Mouse (Mus musculus) heart, postnatal 0 days (tissue): ENCODE results near the gene Gnb1. TPM values are rescaled to one million over a fixed set of nuclear protein-coding genes. Genes with fewer than 3 reads are reported as not detected.

ENCODE experiments used
- ATAC-seq: fragments of 200-750 bp; cut with Nextera tagmentation; 2 replicates; pipeline ENCODE4 v1.8.0; 2017; ENCODE audit warnings: low read depth, moderate number of reproducible peaks, moderate library complexity; ENCODE audit not compliant: insufficient read depth
- DNase-seq: peaks from one replicate; pipeline ENCODE4 v3.0.0-alpha.2; 2016; ENCODE audit warnings: low spot score
- H3K27ac ChIP-seq: fragments of 300-500 bp; sonication (generic); 2 replicates; pipeline ENCODE4 v1.5.1; 2014; ENCODE audit warnings: low read depth, mild to moderate bottlenecking
- H3K27me3 ChIP-seq: fragments of 300-500 bp; sonication (generic); 2 replicates; pipeline ENCODE4 v1.6.1; 2014; ENCODE audit warnings: low read length, mixed read lengths; ENCODE audit not compliant: control insufficient read depth, insufficient read depth
- H3K36me3 ChIP-seq: fragments of 300-500 bp; sonication (generic); replicated peaks from 2 replicates; pipeline ENCODE4 v1.6.1; 2014; ENCODE audit warnings: low read length, mixed read lengths; ENCODE audit not compliant: control insufficient read depth, insufficient read depth
- H3K4me1 ChIP-seq: fragments of 300-500 bp; sonication (generic); 2 replicates; pipeline ENCODE4 v1.6.1; 2014; ENCODE audit warnings: antibody characterized with exemption; ENCODE audit not compliant: control insufficient read depth, insufficient read depth
- H3K4me2 ChIP-seq: fragments of 300-500 bp; sonication (generic); 2 replicates; pipeline ENCODE4 v1.6.1; 2014; ENCODE audit warnings: low read depth, mild to moderate bottlenecking, low read length, moderate library complexity
- H3K4me3 ChIP-seq: fragments of 300-500 bp; sonication (generic); 2 replicates; pipeline ENCODE4 v1.5.1; 2014; ENCODE audit warnings: low read depth, low read length
- H3K9ac ChIP-seq: fragments of 300-500 bp; sonication (generic); replicated peaks from 2 replicates; pipeline ENCODE4 v1.6.1; 2014; ENCODE audit warnings: low read depth, low read length, mixed read lengths
- H3K9me3 ChIP-seq: fragments of 300-500 bp; sonication (generic); replicated peaks from 2 replicates; pipeline ENCODE4 v1.6.1; 2016; ENCODE audit warnings: low read length; ENCODE audit not compliant: control insufficient read depth
- CTCF ChIP-seq: IDR thresholded peaks from 2 replicates; pipeline ENCODE4 v1.5.1; 2016; ENCODE audit warnings: antibody characterized with exemption, control low read depth, low read depth
- EP300 ChIP-seq: IDR thresholded peaks from 2 replicates; pipeline ENCODE4 v1.6.1; 2016; ENCODE audit warnings: antibody characterized with exemption, low read depth
- WGBS: fragments of 180-500 bp; shearing (Covaris S2); extraction: QIAGEN DNeasy Blood & Tissue Kit; methylation state at CpG from one replicate; pipeline ENCODE4 v1.1.7; 2014; 5-methylcytosine and 5-hydroxymethylcytosine counted together
- polyA plus RNA-seq: library from polyadenylated mRNA; unstranded; fragments of >200 nt; fragmentation: Nextera tagmentation; extraction: Ambion mirVana; gene quantifications from 2 replicates; pipeline ENCODE4 v1.2.1, GENCODE M21; 2015
- total RNA-seq: library from RNA; depleted of rRNA; stranded (reverse); fragments of >200 nt; gene quantifications from 2 replicates; pipeline ENCODE4 v1.2.3, GENCODE M21; 2014; ENCODE audit warnings: low replicate concordance

The Gnb1 gene
- total and polyA plus RNA-seq, 2 experiments from 2014 or later: 158 to 255 TPM

GRCm38 (mm10) chr4:155525751-155526150, 34.6 kb downstream of the Gnb1 start:
- no peaks in the 10 kb centered on the region for H3K9me3 ChIP-seq
- TF ChIP-seq EP300 (no peak), CTCF (no peak)
- H3K27ac ChIP-seq: no peak overlapping the region
- no peak overlapping the region for H3K4me2 ChIP-seq
- DNase-seq: no peak
- 59% methylated on average over 5 of the region's 5 CpGs for WGBS
- peaks cover 44% of the 10 kb centered on the region for H3K36me3 ChIP-seq
- H3K27me3 ChIP-seq: no peaks in the 10 kb centered on the region
- H3K4me1 ChIP-seq: no peaks in the 10 kb centered on the region
- H3K9ac ChIP-seq: no peak overlapping the region
- ATAC-seq: no peak
- H3K4me3 ChIP-seq: no peak overlapping the region

GRCm38 (mm10) chr4:155529294-155529693, 38.1 kb downstream of the Gnb1 start:
- H3K4me1 ChIP-seq: no peaks in the 10 kb centered on the region
- no peak overlapping the region for H3K4me3 ChIP-seq
- ATAC-seq (no peak), DNase-seq (no peak)
- peaks cover 49% of the 10 kb centered on the region for H3K36me3 ChIP-seq
- H3K9me3 ChIP-seq: no peaks in the 10 kb centered on the region
- TF ChIP-seq CTCF (no peak), EP300 (no peak)
- 83% methylated on average over 3 of the region's 3 CpGs for WGBS
- H3K4me2 ChIP-seq: no peak overlapping the region
- H3K27me3 ChIP-seq: no peaks in the 10 kb centered on the region
- no peak overlapping the region for H3K9ac ChIP-seq
- H3K27ac ChIP-seq: no peak overlapping the region

GRCm38 (mm10) chr4:155549993-155550392, 58.8 kb downstream of the Gnb1 start:
- Histone ChIP-seq H3K4me3 (no peak overlapping the region), H3K27ac (no peak overlapping the region), H3K36me3 (peaks cover 65% of the 10 kb centered on the region), H3K9ac (no peak overlapping the region), H3K4me2 (no peak overlapping the region), H3K9me3 (no peaks in the 10 kb centered on the region), H3K4me1 (no peaks in the 10 kb centered on the region), H3K27me3 (no peaks in the 10 kb centered on the region)
- no peak for DNase-seq
- ATAC-seq: no peak
- TF ChIP-seq CTCF (no peak), EP300 (no peak)
- 90% methylated on average over 7 of the region's 7 CpGs for WGBS

DNA sequence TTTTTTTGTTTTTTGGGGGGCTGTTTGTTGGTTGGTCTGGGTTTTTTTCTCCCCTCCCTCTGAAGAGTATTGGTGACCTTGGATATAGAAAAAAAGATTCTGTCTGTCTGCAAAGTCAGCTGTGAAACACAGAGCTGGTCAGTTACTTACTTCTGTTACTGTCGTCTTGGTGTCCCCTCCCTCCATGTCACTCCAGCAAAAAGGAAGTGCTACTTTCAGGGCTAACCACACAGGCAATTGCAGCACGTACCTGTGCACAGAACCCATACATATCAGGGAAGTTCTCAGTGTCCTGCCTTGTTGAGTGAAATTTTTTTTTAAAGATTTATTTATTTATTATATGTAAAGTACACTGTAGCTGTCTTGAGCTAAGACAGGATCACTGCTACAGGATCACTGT, 59.3 kb downstream of the Gnb1 start:
- ATAC-seq: no peak

DNA sequence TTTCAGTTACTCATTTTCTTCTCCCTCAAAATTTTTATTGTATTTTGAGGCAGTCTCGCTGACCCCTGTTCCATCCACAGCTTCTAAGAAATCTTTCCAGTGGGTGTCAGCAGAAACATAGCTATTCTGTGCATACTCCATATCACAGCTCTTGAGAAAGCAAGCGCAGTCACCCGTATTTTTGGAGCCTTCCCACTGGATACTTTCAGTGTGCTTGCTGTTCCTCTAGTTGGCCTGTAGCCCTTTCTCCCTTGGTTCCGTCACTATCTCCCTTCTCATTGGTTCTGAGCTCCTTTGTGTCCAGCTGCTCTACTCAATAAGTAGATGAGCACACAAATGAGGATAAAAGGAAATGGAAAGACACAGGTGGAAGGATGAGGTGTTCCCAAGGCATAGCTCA, 59.9 kb downstream of the Gnb1 start:
- ATAC-seq: no peak
- Histone ChIP-seq H3K4me1 (no peaks in the 10 kb centered on the region), H3K4me3 (no peak overlapping the region), H3K4me2 (no peak overlapping the region), H3K27me3 (no peaks in the 10 kb centered on the region), H3K9me3 (no peaks in the 10 kb centered on the region), H3K36me3 (peaks cover 69% of the 10 kb centered on the region), H3K27ac (no peak overlapping the region), H3K9ac (no peak overlapping the region)
- no peak for TF ChIP-seq EP300
- TF ChIP-seq CTCF: no peak
- DNase-seq: no peak
- 88% methylated on average over 4 of the region's 4 CpGs for WGBS

More for the DNA sequence above, 59.3 kb downstream of the Gnb1 start:
- Histone ChIP-seq H3K36me3 (peaks cover 67% of the 10 kb centered on the region), H3K4me1 (no peaks in the 10 kb centered on the region), H3K9ac (no peak overlapping the region), H3K9me3 (no peaks in the 10 kb centered on the region), H3K27ac (no peak overlapping the region), H3K4me3 (no peak overlapping the region), H3K4me2 (no peak overlapping the region), H3K27me3 (no peaks in the 10 kb centered on the region)
- 76% methylated on average over 2 of the region's 2 CpGs for whole genome bisulfite sequencing
- TF ChIP-seq CTCF: no peak
- TF ChIP-seq EP300: no peak
- DNase-seq: no peak

DNA sequence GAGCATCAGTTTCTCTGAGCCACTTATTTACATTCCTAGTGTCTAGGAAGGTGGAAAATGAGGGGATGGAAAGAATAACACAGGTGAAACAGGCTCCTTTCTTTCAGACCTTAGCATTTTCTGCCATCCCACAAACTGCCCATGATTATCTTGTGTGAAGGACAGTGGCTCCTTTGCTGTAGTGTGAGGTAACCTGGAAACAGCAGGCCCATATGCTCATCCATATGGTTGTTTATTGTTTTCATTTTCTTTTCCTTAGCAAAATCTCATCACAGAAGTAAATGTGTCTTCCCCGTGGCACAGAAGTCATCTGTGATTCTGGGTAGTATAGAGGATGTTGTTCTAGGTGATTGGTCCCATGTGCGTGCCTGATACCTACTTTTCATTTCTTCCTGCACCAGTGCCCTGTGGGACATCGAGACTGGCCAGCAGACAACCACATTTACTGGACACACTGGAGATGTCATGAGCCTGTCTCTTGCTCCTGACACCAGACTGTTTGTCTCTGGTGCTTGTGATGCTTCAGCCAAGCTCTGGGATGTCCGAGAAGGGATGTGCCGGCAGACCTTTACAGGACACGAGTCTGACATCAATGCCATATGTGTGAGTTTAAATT, 61.9 kb downstream of the Gnb1 start:
- no peak overlapping the region for H3K4me2 ChIP-seq

More for the DNA sequence above, 61.9 kb downstream of the Gnb1 start:
- Histone ChIP-seq H3K9me3 (no peaks in the 10 kb centered on the region), H3K27ac (no peak overlapping the region), H3K4me3 (no peak overlapping the region), H3K4me1 (no peaks in the 10 kb centered on the region), H3K27me3 (no peaks in the 10 kb centered on the region), H3K36me3 (peaks cover 82% of the 10 kb centered on the region), H3K9ac (no peak overlapping the region)
- WGBS: 89% methylated on average over 6 of the region's 6 CpGs
- ATAC-seq (no peak), DNase-seq (no peak)
- TF ChIP-seq CTCF (no peak), EP300 (no peak)
